Mouse (Mus musculus) gastrocnemius, adult 8-10 months (tissue): ENCODE results near the gene Mindy1. TPM values are rescaled to one million over a fixed set of nuclear protein-coding genes. Genes with fewer than 3 reads are reported as not detected.

ENCODE experiments used
- DNase-seq, 2 experiments: peaks; one replicate each; pipeline ENCODE4 v3.0.0; 2022; ENCODE audit warnings: low spot score in 2 of 2
- total RNA-seq, 4 experiments: library from RNA; stranded (reverse); gene quantifications; 2 replicates each; pipeline ENCODE4 v1.2.4; 2022

The Mindy1 gene
- 10 to 100 TPM; 25.4 to 29.7 (median 27.8) TPM for total RNA-seq

GRCm38 (mm10) chr3:95281216-95282126, at the start of gene Mindy1, which contains the start of gene Prune1:
Gene Mindy1, plus strand, starts transcription at chr3:95281345.
Gene Prune1, minus strand, starts transcription at chr3:95282076.
- peak; percentile 97 to 98 for DNase-seq

GRCm38 (mm10) chr3:95232771-95233170, 48.4 kb upstream of the Mindy1 start:
- DNase-seq: no peak

GRCm38 (mm10) chr3:95233303-95233980, 47.7 kb upstream of the Mindy1 start:
- DNase-seq: no peak

- no peak for DNase-seq
Measured at GRCm38 (mm10) chr3:95235386-95236301, 45.5 kb upstream of the Mindy1 start.

GRCm38 (mm10) chr3:95237541-95238099, 43.5 kb upstream of the Mindy1 start:
- no peak for DNase-seq

- DNase-seq: no peak
Measured at GRCm38 (mm10) chr3:95239022-95239421, 42.1 kb upstream of the Mindy1 start.

GRCm38 (mm10) chr3:95239971-95240370, 41.2 kb upstream of the Mindy1 start:
- no peak for DNase-seq

- DNase-seq: no peak
Measured at GRCm38 (mm10) chr3:95240900-95241299, 40.2 kb upstream of the Mindy1 start.

GRCm38 (mm10) chr3:95241498-95241897, 39.6 kb upstream of the Mindy1 start, which contains the start of gene Gm128:
Gene Gm128, minus strand, starts transcription at chr3:95241598.
- DNase-seq: no peak

- no peak for DNase-seq
Measured at GRCm38 (mm10) chr3:95243086-95243485, 38.1 kb upstream of the Mindy1 start.

GRCm38 (mm10) chr3:95246465-95247231, 34.5 kb upstream of the Mindy1 start:
- DNase-seq: no peak

GRCm38 (mm10) chr3:95247660-95248336, 33.3 kb upstream of the Mindy1 start:
- no peak for DNase-seq

- no peak for DNase-seq
Measured at GRCm38 (mm10) chr3:95250361-95250760, 30.8 kb upstream of the Mindy1 start.

GRCm38 (mm10) chr3:95250783-95251424, 30.2 kb upstream of the Mindy1 start, which contains the start of gene Bnipl:
Gene Bnipl, minus strand, starts transcription at chr3:95251193.
- DNase-seq: no peak

GRCm38 (mm10) chr3:95256931-95257330, 24.2 kb upstream of the Mindy1 start:
- no peak for DNase-seq

GRCm38 (mm10) chr3:95261975-95262374, 19.2 kb upstream of the Mindy1 start:
- no peak for DNase-seq

GRCm38 (mm10) chr3:95263089-95263739, 17.9 kb upstream of the Mindy1 start:
- peak; percentile 71 to 75 for DNase-seq

GRCm38 (mm10) chr3:95264724-95265123, 16.4 kb upstream of the Mindy1 start:
- DNase-seq: no peak
